Mouse (Mus musculus): ENCODE measurements around the gene Epb42. TPM values are rescaled to one million over a fixed set of nuclear protein-coding genes. Genes with fewer than 3 reads are reported as not detected.
A peak's percentile ranks its signal among the peaks of the same experiment; 100 is the strongest.
"Not testable (repeated sequence)": the region's sequence is repeated elsewhere in the genome, so short reads cannot be mapped to it uniquely, and the experiment has no call there.

The Epb42 gene
- polyA plus RNA-seq, 1 experiment from 2014 or later, result 161 TPM

- Histone ChIP-seq H3K4me3 (replicated peaks) (peak within 1 kb of the TSS; percentile 88), H3K9me3 (replicated peaks) (no peaks in the 10 kb centered on the region), H3K4me2 (peak within 1 kb of the TSS; percentile 81), H3K4me1 (replicated peaks) (peaks cover 22% of the 10 kb centered on the region), H3K9ac (peak within 1 kb of the TSS; percentile 84), H3K27me3 (no peaks in the 10 kb centered on the region), H3K36me3 (replicated peaks) (peaks cover 22% of the 10 kb centered on the region), H3K27ac (replicated peaks) (peak within 1 kb of the TSS; percentile 88)
- peak; percentile 96 for ATAC-seq (ENCODE audit: insufficient read depth)
- WGBS (ENCODE audit: insufficient replicate concordance), result 2% methylated on average over 34 of the region's 34 CpGs
Observed at GRCm38 (mm10) chr2:121007925-121008663, 28.8 kb downstream of the Epb42 start, which contains the start of gene Ccndbp1. Ccndbp1 (plus strand) TSS chr2:121008403.

GRCm38 (mm10) chr2:121006986-121007385 lies 29.9 kb downstream of the Epb42 start:
- Histone ChIP-seq H3K4me1 (replicated peaks) (peaks cover 22% of the 10 kb centered on the region), H3K4me2 (no peak overlapping the region), H3K9ac (no peak overlapping the region), H3K4me3 (replicated peaks) (no peak overlapping the region), H3K36me3 (replicated peaks) (peaks cover 11% of the 10 kb centered on the region), H3K27ac (replicated peaks) (peak overlapping the region; percentile 88; the same call in 1 of the 2 replicates), H3K9me3 (replicated peaks) (no peaks in the 10 kb centered on the region), H3K27me3 (no peaks in the 10 kb centered on the region)
- ATAC-seq (ENCODE audit: insufficient read depth), result no peak
- 77% methylated on average over 1 of the region's 1 CpGs for WGBS (ENCODE audit: insufficient replicate concordance)

GRCm38 (mm10) chr2:121004018-121004811 lies 32.7 kb downstream of the Epb42 start:
- H3K27me3 ChIP-seq, result no peaks in the 10 kb centered on the region
- WGBS (ENCODE audit: insufficient replicate concordance), result 77% methylated on average over 7 of the region's 7 CpGs
- no peak overlapping the region for H3K9ac ChIP-seq
- ATAC-seq (ENCODE audit: insufficient read depth), result no peak
- H3K36me3 ChIP-seq (replicated peaks), result no peaks in the 10 kb centered on the region
- no peaks in the 10 kb centered on the region for H3K9me3 ChIP-seq (replicated peaks)
- H3K4me1 ChIP-seq (replicated peaks), result peaks cover 14% of the 10 kb centered on the region
- H3K4me2 ChIP-seq, result no peak overlapping the region
- H3K27ac ChIP-seq (replicated peaks), result no peak overlapping the region
- H3K4me3 ChIP-seq (replicated peaks), result no peak overlapping the region

GRCm38 (mm10) chr2:121003586-121003985 lies 33.3 kb downstream of the Epb42 start:
- H3K4me2 ChIP-seq, result no peak overlapping the region
- WGBS (ENCODE audit: insufficient replicate concordance), result 77% methylated on average over 2 of the region's 2 CpGs
- no peak for ATAC-seq (ENCODE audit: insufficient read depth)

GRCm38 (mm10) chr2:120998863-120999262 lies 38.0 kb downstream of the Epb42 start:
- Histone ChIP-seq H3K9me3 (replicated peaks) (no peaks in the 10 kb centered on the region), H3K4me3 (replicated peaks) (no peak overlapping the region), H3K27ac (replicated peaks) (no peak overlapping the region), H3K9ac (no peak overlapping the region), H3K4me1 (replicated peaks) (peaks cover 7% of the 10 kb centered on the region; the same call in 1 of the 2 replicates), H3K36me3 (replicated peaks) (no peaks in the 10 kb centered on the region), H3K4me2 (no peak overlapping the region), H3K27me3 (no peaks in the 10 kb centered on the region)
- ATAC-seq (ENCODE audit: insufficient read depth), result 0 out of 2 replicates have a peak, but pooled peaks have one; percentile 22
- WGBS (ENCODE audit: insufficient replicate concordance), result 48% methylated on average over 8 of the region's 8 CpGs

More at GRCm38 (mm10) chr2:121003586-121003985, 33.3 kb downstream of the Epb42 start:
- Histone ChIP-seq H3K36me3 (replicated peaks) (no peaks in the 10 kb centered on the region), H3K27ac (replicated peaks) (no peak overlapping the region), H3K9me3 (replicated peaks) (no peaks in the 10 kb centered on the region), H3K4me1 (replicated peaks) (peaks cover 12% of the 10 kb centered on the region), H3K4me3 (replicated peaks) (no peak overlapping the region), H3K27me3 (no peaks in the 10 kb centered on the region), H3K9ac (no peak overlapping the region)

- H3K4me3 ChIP-seq (replicated peaks); ATAC-seq (ENCODE audit: insufficient read depth); H3K9me3 ChIP-seq (replicated peaks); H3K4me1 ChIP-seq (replicated peaks); H3K27me3 ChIP-seq; H3K27ac ChIP-seq (replicated peaks); H3K9ac ChIP-seq; H3K36me3 ChIP-seq (replicated peaks); H3K4me2 ChIP-seq: not testable (repeated sequence)
- 53% methylated on average over 1 of the region's 1 CpGs for WGBS (ENCODE audit: insufficient replicate concordance)
Observed at GRCm38 (mm10) chr2:120996607-120997006, 40.3 kb downstream of the Epb42 start.

GRCm38 (mm10) chr2:120991196-120991595 lies 45.7 kb downstream of the Epb42 start:
- no peak for ATAC-seq (ENCODE audit: insufficient read depth)
- Histone ChIP-seq H3K9ac (no peak overlapping the region), H3K27ac (replicated peaks) (no peak overlapping the region), H3K27me3 (no peaks in the 10 kb centered on the region), H3K36me3 (replicated peaks) (no peaks in the 10 kb centered on the region), H3K4me1 (replicated peaks) (peaks cover 5% of the 10 kb centered on the region), H3K9me3 (replicated peaks) (no peaks in the 10 kb centered on the region), H3K4me2 (no peak overlapping the region), H3K4me3 (replicated peaks) (no peak overlapping the region)
- WGBS (ENCODE audit: insufficient replicate concordance), result 69% methylated on average over 4 of the region's 4 CpGs

GRCm38 (mm10) chr2:120985241-120985640 lies 51.6 kb downstream of the Epb42 start:
- Histone ChIP-seq H3K9me3 (replicated peaks) (no peaks in the 10 kb centered on the region), H3K36me3 (replicated peaks) (0 out of 2 replicates have a peak, but pooled peaks cover 3% of the 10 kb centered on the region), H3K4me3 (replicated peaks) (no peak overlapping the region), H3K27ac (replicated peaks) (no peak overlapping the region), H3K4me1 (replicated peaks) (no peaks in the 10 kb centered on the region; the same call in 1 of the 2 replicates), H3K4me2 (no peak overlapping the region), H3K9ac (no peak overlapping the region), H3K27me3 (no peaks in the 10 kb centered on the region)
- no peak for ATAC-seq (ENCODE audit: insufficient read depth)
- WGBS (ENCODE audit: insufficient replicate concordance), result 66% methylated on average over 1 of the region's 1 CpGs

- WGBS (ENCODE audit: insufficient replicate concordance), result 56% methylated on average over 2 of the region's 2 CpGs
- Histone ChIP-seq H3K4me1 (replicated peaks) (no peaks in the 10 kb centered on the region; the same call in 1 of the 2 replicates), H3K9ac (no peak overlapping the region), H3K4me3 (replicated peaks) (no peak overlapping the region), H3K4me2 (no peak overlapping the region), H3K9me3 (replicated peaks) (no peaks in the 10 kb centered on the region), H3K36me3 (replicated peaks) (0 out of 2 replicates have a peak, but pooled peaks cover 3% of the 10 kb centered on the region), H3K27ac (replicated peaks) (no peak overlapping the region), H3K27me3 (no peaks in the 10 kb centered on the region)
- ATAC-seq (ENCODE audit: insufficient read depth), result no peak
Observed at GRCm38 (mm10) chr2:120983611-120984010, 53.3 kb downstream of the Epb42 start.

GRCm38 (mm10) chr2:120980861-120981260 lies 56.0 kb downstream of the Epb42 start:
- Histone ChIP-seq H3K4me1 (replicated peaks) (peaks cover 19% of the 10 kb centered on the region), H3K27ac (replicated peaks) (no peak overlapping the region), H3K9ac (no peak overlapping the region), H3K27me3 (no peaks in the 10 kb centered on the region), H3K4me3 (replicated peaks) (no peak overlapping the region), H3K36me3 (replicated peaks) (0 out of 2 replicates have a peak, but pooled peaks cover 3% of the 10 kb centered on the region), H3K9me3 (replicated peaks) (no peaks in the 10 kb centered on the region), H3K4me2 (no peak overlapping the region)
- ATAC-seq (ENCODE audit: insufficient read depth), result no peak
- WGBS (ENCODE audit: insufficient replicate concordance), result 55% methylated on average over 2 of the region's 2 CpGs

- Histone ChIP-seq H3K4me3 (replicated peaks) (no peak overlapping the region), H3K36me3 (replicated peaks) (0 out of 2 replicates have a peak, but pooled peaks cover 3% of the 10 kb centered on the region), H3K27me3 (no peaks in the 10 kb centered on the region), H3K4me2 (no peak overlapping the region), H3K9me3 (replicated peaks) (no peaks in the 10 kb centered on the region), H3K4me1 (replicated peaks) (peaks cover 23% of the 10 kb centered on the region), H3K27ac (replicated peaks) (no peak overlapping the region), H3K9ac (no peak overlapping the region)
- no peak for ATAC-seq (ENCODE audit: insufficient read depth)
- 88% methylated on average over 1 of the region's 1 CpGs for WGBS (ENCODE audit: insufficient replicate concordance)
Observed at GRCm38 (mm10) chr2:120979819-120980218, 57.1 kb downstream of the Epb42 start.
